In the genomic region with DNA sequence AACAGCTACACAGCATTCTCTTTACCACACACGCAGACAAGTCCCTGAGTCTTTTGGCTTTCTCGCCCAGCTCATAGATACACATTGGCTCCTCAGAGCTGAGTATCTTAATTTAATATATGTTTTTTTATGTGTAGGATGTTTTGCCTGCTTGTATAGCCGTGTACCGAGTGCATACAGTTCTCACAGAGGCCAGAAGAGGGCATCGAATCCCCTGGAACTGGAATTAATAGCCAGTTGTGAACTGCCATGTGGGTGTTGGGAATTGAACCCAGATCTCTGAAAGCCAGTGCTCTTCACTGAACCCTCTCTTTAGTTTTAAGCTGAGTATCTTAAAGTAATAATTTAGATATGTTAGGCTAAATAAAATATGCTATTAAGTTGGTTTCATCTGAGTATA, we compare ENCODE assay signal across 1 mouse cellular context.
TF ChIP-seq lines count a peak whose summit lies in the region.

No protein-coding gene starts in this region.

TF ChIP-seq in MEL, 35 proteins besides CTCF, POLR2A, EP300 and RAD21 (continued from another document):
- TF ChIP-seq RCOR1 (IDR thresholded peaks at IDR 0.05; ENCODE audit: low read depth, low read length), result no peak
- no peak for TF ChIP-seq MAFK (IDR thresholded peaks at IDR 0.05; ENCODE audit: borderline replicate concordance, low read depth, low read length)
- no peak for TF ChIP-seq ELF1 (IDR thresholded peaks at IDR 0.05; ENCODE audit: low read depth, low read length)
- no peak for TF ChIP-seq KAT2A (conservative IDR thresholded peaks at IDR 0.05; ENCODE audit: low read depth, low read length)
- TF ChIP-seq NELFE (IDR thresholded peaks at IDR 0.05; ENCODE audit: low read depth, low read length), result no peak
- TF ChIP-seq UBTF (IDR thresholded peaks at IDR 0.05; ENCODE audit: borderline replicate concordance, insufficient read depth, low read depth, low read length), result no peak
- no peak for TF ChIP-seq ZNF384 (IDR thresholded peaks at IDR 0.05; ENCODE audit: low read depth, low read length)
- TF ChIP-seq E2F4 (IDR thresholded peaks at IDR 0.05; ENCODE audit: borderline replicate concordance, low read depth, low read length), result no peak
- no peak for TF ChIP-seq MEF2A (IDR thresholded peaks at IDR 0.05; ENCODE audit: extremely low read depth, insufficient replicate concordance, low read depth, low read length, poor library complexity, severe bottlenecking)
- no peak for TF ChIP-seq SMC3 (IDR thresholded peaks at IDR 0.05; ENCODE audit: low read depth, low read length)
- TF ChIP-seq TAL1 (IDR thresholded peaks at IDR 0.05; ENCODE audit: low read length), result no peak
- no peak for TF ChIP-seq GABPA (IDR thresholded peaks at IDR 0.05; ENCODE audit: low read depth, low read length)
- TF ChIP-seq USF1 (IDR thresholded peaks at IDR 0.05; ENCODE audit: low read depth, low read length), result no peak
- no peak for TF ChIP-seq POLR2AphosphoS5 (IDR thresholded peaks at IDR 0.05; ENCODE audit: borderline replicate concordance, low read depth, low read length)
- no peak for TF ChIP-seq JUND (IDR thresholded peaks at IDR 0.05; ENCODE audit: low read depth, low read length)
